Mouse (Mus musculus) ES-Bruce4 (cell line): Measurements from ENCODE around the gene Tmem202. TPM values are rescaled to one million over a fixed set of nuclear protein-coding genes. Genes with fewer than 3 reads are reported as not detected.
A peak's percentile ranks its signal among the peaks of the same experiment; 100 is the strongest.

Source experiments
- H3K27ac ChIP-seq: 2 replicates; pipeline ENCODE4 v1.5.1; 2012; ENCODE audit warnings: low read length, inconsistent platforms; ENCODE audit not compliant: insufficient read depth
- H3K27me3 ChIP-seq: 2 replicates; pipeline ENCODE4 v1.6.1; 2012; ENCODE audit warnings: mild to moderate bottlenecking, low read length, inconsistent platforms; ENCODE audit not compliant: control insufficient read depth, poor library complexity, insufficient read depth, severe bottlenecking
- H3K36me3 ChIP-seq: 2 replicates; pipeline ENCODE4 v1.6.1; 2012; ENCODE audit warnings: inconsistent platforms, mild to moderate bottlenecking, low read length, moderate library complexity; ENCODE audit not compliant: control insufficient read depth, poor library complexity, insufficient read depth, severe bottlenecking
- H3K4me1 ChIP-seq: one replicate; pipeline ENCODE4 v1.8.1; 2011; ENCODE audit warnings: low read length; ENCODE audit not compliant: control insufficient read depth, insufficient read depth
- H3K4me3 ChIP-seq: 2 replicates; pipeline ENCODE4 v1.5.1; 2011; ENCODE audit warnings: low read depth, mild to moderate bottlenecking, low read length
- H3K9ac ChIP-seq: 2 replicates; pipeline ENCODE4 v1.6.1; 2012; ENCODE audit warnings: low read depth, mild to moderate bottlenecking, inconsistent platforms; ENCODE audit not compliant: poor library complexity, severe bottlenecking
- H3K9me3 ChIP-seq: replicated peaks from 2 replicates; pipeline ENCODE4 v1.6.1; 2012; ENCODE audit warnings: mild to moderate bottlenecking, low read length, inconsistent platforms; ENCODE audit not compliant: control insufficient read depth, poor library complexity, insufficient read depth, severe bottlenecking
- CTCF ChIP-seq: IDR thresholded peaks from one replicate; pipeline ENCODE4 v1.8.1; 2011; ENCODE audit warnings: low read depth, low read length
- EP300 ChIP-seq: IDR thresholded peaks from 2 replicates; pipeline ENCODE4 v1.6.1; 2011; ENCODE audit warnings: low read depth, low read length; ENCODE audit not compliant: insufficient read depth
- POLR2A ChIP-seq: IDR thresholded peaks from one replicate; pipeline ENCODE4 v1.8.1; 2011; ENCODE audit warnings: low read length; ENCODE audit not compliant: insufficient read depth
- polyA plus RNA-seq: library from polyadenylated mRNA; stranded (reverse); fragments of >200 nt; gene quantifications from 2 replicates; pipeline ENCODE4 v1.2.4, GENCODE M21; 2011; ENCODE audit warnings: low read depth; ENCODE audit not compliant: missing spikeins, insufficient read depth, insufficient read length

The Tmem202 gene
- polyA plus RNA-seq, 1 experiment, result not detected

DNA sequence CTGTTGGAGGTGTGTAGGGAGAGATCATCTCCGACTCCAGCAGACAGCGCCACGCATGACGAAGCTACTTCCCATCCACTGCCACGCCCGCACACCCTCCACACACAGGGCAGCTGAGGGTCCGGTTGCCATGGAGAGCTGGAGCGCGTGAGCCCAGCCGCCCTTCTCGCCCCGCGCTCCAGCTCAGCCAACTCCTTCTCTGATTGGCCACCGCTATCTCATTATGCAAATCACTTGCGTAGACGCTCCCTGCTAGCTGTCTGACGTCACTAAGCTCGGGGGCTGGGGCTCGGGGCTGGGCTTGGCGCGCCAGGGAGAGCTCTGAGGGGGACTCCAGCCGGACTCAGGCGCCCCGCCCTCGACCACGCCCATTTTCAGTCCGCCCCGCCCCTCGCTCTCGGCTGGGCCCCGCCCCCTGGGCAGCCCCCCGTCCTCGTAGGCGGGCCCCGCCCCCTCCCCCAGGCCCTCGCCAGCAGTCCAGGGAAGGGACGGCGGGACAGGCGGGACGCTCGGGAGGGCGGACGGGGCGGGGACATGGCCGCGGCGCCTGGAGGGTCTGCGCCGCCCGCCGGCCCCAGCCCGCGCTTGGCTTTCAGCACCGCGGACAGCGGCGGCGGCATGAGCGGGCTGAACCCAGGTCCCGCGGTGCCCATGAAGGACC, 38.3 kb upstream of the Tmem202 start, which contains the start of gene Celf6:
Gene Celf6, plus strand, starts transcription at position 74 of the 661 bp plus-strand sequence.
- H3K9ac ChIP-seq, result no peak within 1 kb of the TSS

DNA sequence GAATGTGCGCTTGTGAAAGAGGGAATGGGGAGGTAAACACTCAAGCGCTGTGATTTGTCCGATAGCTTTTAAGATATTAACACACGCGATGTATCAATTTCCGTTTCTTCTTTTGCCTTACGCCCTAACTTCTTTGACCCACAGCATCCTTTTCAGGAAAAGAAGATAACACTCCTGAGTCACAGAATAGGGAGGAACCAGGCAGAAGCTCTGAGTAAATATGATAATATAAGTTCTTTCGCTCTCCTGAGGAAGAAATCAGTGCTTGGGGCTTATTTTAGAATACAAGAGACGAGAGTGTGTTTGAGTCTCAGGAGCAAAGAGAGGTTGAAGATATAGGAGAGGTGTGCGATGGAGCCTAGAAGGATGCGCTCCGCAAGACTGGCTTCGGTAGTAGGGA, 37.8 kb upstream of the Tmem202 start:
- Histone ChIP-seq H3K4me1 (no peaks in the 10 kb centered on the region), H3K4me3 (peak overlapping the region; percentile 69), H3K27me3 (peaks cover 2% of the 10 kb centered on the region), H3K9ac (no peak overlapping the region), H3K27ac (no peak overlapping the region), H3K36me3 (no peaks in the 10 kb centered on the region), H3K9me3 (no peaks in the 10 kb centered on the region)
- TF ChIP-seq CTCF (no peak), POLR2A (no peak)

More for the DNA sequence above, 38.3 kb upstream of the Tmem202 start, which contains the start of gene Celf6:
- Histone ChIP-seq H3K27me3 (peaks cover 2% of the 10 kb centered on the region), H3K4me1 (no peaks in the 10 kb centered on the region), H3K36me3 (no peaks in the 10 kb centered on the region), H3K4me3 (peak within 1 kb of the TSS; percentile 69), H3K9me3 (no peaks in the 10 kb centered on the region), H3K27ac (no peak within 1 kb of the TSS)
- TF ChIP-seq CTCF (no peak), EP300 (0 out of 2 replicates have a peak, but pooled peaks have one; percentile 5)

DNA sequence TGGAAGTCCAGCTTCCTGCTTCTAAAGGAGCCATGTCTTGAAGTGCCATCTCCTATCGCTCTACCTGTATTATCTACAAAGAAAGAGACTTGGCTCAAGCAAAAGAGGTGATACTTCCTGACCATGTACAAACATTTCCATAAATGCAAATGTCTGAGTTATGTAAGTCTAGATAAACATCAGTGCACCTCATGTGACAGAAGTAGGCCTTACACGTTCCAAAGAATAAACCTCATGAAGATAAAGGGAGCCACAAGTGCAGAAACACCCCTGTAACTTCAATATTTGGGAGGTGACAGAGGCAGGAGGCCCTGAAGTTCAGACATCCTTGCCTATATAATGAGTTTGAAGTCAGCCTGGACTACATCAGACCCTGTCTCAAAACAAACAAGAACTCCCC, 32.2 kb upstream of the Tmem202 start:
- H3K4me1 ChIP-seq, result no peaks in the 10 kb centered on the region
- no peak overlapping the region for H3K27ac ChIP-seq
- no peak overlapping the region for H3K9ac ChIP-seq
- no peak overlapping the region for H3K4me3 ChIP-seq
- no peaks in the 10 kb centered on the region for H3K9me3 ChIP-seq
- TF ChIP-seq CTCF (no peak), EP300 (no peak), POLR2A (no peak)
- peaks cover 5% of the 10 kb centered on the region for H3K27me3 ChIP-seq
- H3K36me3 ChIP-seq, result no peaks in the 10 kb centered on the region

DNA sequence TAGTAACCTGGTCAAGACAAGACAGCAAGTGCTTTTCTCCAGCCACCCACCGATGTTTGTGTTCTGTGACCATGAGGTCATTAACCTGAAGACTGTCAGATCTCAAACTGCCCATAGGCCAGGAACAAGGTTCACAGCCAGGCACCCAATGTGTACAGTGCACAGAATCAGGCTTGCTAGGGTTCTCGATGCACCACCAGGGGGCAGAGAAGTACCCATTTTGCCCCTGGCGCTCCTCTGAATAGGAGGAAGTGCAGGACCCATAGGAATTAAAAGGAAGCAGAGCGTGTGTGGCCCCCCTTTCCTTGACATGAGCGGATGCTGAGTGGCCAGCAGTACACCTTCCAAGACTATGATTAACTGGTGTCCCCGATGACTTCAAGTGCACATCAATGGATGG, 27.5 kb upstream of the Tmem202 start:
- H3K9me3 ChIP-seq, result no peaks in the 10 kb centered on the region
- H3K4me3 ChIP-seq, result no peak overlapping the region
- no peak overlapping the region for H3K27ac ChIP-seq
- peaks cover 8% of the 10 kb centered on the region for H3K36me3 ChIP-seq
- TF ChIP-seq CTCF, result peak; percentile 78
- no peak for TF ChIP-seq EP300
- no peaks in the 10 kb centered on the region for H3K4me1 ChIP-seq
- no peak overlapping the region for H3K9ac ChIP-seq
- H3K27me3 ChIP-seq, result peaks cover 3% of the 10 kb centered on the region

DNA sequence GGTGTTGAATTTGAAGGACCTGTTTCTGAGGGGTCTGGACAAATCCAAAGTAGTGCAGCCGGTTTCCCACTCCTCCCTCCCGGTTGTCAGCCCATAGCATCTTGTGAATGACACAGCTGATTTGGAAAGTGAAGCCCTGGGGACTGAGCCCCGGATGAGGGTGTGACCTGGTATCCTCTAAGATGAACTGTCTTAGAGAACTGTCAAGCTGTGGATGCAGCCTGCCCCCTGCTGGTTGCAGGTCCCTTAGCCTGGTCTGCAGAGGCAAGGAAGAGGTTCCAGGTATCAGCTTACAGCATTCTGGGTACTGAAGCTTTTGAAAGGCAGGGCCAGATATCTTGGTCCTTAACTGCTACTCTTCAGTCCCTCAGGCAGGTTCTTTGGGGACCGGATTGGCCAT, 26.0 kb upstream of the Tmem202 start:
- Histone ChIP-seq H3K9ac (no peak overlapping the region), H3K4me3 (no peak overlapping the region), H3K27me3 (peaks cover 3% of the 10 kb centered on the region), H3K4me1 (no peaks in the 10 kb centered on the region), H3K36me3 (peaks cover 8% of the 10 kb centered on the region), H3K27ac (no peak overlapping the region), H3K9me3 (no peaks in the 10 kb centered on the region)
- TF ChIP-seq EP300, result no peak
- peak; percentile 98 for TF ChIP-seq CTCF
- no peak for TF ChIP-seq POLR2A

DNA sequence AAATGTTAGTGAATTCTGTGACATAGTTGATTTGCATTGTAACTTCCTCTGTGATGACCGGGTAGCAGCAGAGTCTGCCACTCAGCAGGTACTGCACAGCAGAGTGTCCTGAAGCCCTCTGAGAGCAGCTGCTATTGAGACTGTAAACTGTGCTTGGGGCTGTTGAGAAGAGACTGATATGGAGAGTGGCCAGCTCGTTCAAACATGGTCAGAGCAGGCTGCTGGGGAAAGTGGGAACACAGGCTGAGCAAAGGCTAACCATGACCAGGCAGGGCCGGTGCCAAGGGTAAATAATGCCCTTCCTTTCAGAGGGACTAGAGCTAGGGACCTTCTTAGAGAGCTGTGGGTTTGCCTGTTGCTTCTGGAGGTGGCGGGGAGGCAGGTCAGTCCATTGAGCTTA, 14.1 kb upstream of the Tmem202 start:
- Histone ChIP-seq H3K36me3 (peaks cover 19% of the 10 kb centered on the region), H3K27ac (no peak overlapping the region), H3K4me3 (no peak overlapping the region), H3K4me1 (no peaks in the 10 kb centered on the region), H3K9me3 (peaks cover 8% of the 10 kb centered on the region; the same call in 1 of the 2 replicates), H3K9ac (no peak overlapping the region), H3K27me3 (no peaks in the 10 kb centered on the region)
- TF ChIP-seq EP300, result no peak
- TF ChIP-seq CTCF, result no peak
- TF ChIP-seq POLR2A, result no peak
